Mouse (Mus musculus): Measurements from ENCODE around the gene Ankrd13b. TPM values are rescaled to one million over a fixed set of nuclear protein-coding genes. Genes with fewer than 3 reads are reported as not detected.

The Ankrd13b gene
- 1 to 10 TPM; 1.8 to 2.6 TPM for total RNA-seq (2023)

DNA sequence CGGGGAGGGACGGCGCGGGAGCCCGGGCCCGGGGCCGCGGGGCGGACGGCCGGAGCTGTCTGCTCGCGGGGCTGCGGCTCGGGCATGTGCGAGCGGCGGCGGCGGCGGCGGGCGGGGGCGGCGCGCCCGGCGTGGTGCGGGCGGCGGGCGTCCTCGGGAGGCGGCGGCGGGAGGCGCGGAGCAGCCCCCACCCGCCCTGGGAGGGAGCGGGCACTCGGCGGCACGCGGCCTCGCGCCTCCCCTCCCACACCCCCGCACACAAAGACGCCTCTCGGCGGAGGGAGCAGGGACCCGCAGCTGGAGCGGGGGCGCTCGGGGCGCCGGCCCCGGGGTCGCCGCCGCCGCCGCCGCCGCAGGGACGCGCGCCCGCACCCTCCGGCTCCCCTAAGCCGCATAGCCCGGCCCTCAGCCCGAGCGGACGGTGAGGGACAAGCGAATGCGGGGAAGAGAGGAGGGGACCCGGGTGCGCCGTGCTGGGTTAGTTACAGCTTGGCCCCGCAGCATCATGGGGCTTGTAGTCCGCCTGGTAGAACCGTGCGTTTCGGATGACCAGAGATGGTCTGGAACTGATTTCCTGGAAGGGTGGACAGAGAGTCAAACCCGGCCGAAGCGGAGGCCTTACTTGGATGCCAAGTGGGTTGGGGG, at the start of gene Ankrd13b:
Gene Ankrd13b, minus strand, starts transcription at position 88 of the 645 bp plus-strand sequence.

GRCm38 (mm10) chr11:77519043-77519442, 29.6 kb upstream of the Ankrd13b start, which contains the start of gene Gm10392:
Gene Gm10392 (minus strand): TSS chr11:77519198.

GRCm38 (mm10) chr11:77515637-77516552, 26.4 kb upstream of the Ankrd13b start, which contains the start of gene Trp53i13:
Gene Trp53i13 (minus strand): TSS chr11:77515980.

DNA sequence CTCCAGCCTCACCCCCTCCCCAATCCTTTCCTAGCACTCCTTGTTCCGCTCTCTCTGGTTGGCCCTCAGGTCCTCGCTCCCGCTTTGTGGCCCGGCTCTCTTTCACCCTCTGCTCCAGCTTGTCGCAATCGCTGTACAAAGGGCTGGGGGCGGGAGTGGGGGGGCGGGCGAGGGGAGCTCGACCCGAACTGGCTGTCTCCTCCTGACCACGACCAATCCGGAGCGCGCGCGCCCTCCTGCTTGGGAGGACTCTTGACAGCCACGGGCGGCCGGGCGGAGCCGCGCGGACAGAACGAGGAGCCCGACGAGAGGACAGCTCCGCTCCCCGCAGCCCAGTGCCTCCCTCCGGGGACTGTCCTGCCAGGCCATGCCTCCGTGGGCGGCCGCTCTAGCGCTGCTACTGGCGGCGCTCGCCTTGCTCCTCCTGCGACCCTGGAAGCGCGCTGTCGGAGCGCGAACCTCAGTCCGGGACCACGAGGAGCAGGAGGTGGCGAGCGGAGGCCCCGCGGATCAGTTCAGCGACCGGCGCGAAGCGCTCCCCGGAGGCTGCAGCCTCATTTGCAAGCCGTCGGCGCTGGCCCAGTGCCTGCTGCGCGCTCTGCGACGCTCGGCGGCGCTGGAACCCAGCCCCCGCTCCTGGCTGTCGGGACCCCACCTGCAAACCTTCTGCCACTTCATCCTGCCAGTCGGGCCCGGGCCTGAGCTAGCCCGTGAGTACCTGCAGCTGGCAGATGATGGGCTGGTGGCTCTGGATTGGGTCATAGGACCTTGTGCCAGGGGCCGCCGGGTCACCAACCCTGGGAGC, 25.6 kb upstream of the Ankrd13b start, which contains the start of gene Abhd15:
Gene Abhd15, plus strand, starts transcription at position 290 of the 805 bp plus-strand sequence.

GRCm38 (mm10) chr11:77493512-77494343, 4.2 kb upstream of the Ankrd13b start, which contains the start of gene Git1:
Gene Git1 (plus strand): TSS chr11:77493562.

DNA sequence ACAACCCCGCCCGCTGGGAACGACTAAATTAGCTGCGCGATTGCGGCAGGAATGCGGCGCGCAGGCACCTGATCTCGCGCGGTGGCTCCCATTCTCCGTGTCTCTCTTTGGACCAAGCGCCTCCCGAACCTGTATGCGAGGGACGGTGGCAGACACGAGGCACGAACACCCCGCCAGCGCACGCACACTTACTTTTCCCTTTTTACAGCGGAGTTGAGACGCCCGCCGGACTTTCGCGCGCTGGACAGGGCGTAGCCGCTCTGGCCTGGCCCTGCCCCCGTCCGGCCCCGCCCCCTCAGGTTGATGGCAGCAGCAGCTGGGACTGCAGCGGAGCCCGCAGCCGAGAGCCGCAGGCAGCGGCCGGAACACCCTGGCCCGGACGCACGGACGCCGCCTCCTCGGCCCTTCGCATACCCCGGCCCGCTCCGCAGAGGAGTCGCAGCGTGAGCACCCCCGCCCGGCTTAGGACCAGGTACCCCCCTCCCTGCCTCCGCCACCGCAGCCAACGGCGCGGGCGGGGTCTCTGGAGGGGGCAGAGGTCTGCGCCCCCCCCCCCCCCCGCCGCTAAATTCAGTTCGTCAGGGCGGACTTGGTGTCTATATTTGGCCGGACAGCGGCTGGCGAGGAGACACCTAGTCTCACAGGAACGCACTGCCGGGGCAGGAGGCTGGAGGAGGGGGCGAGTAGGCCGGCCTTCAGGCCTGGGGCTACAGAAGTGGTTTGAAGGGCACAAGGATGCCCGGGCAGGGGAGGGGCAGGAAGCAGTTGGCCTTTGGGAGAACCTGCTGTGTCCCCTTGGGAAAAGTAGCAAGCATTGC, 27.0 kb downstream of the Ankrd13b start, which contains the start of gene Coro6:
Gene Coro6, plus strand, starts transcription at position 129 of the 818 bp plus-strand sequence.

Other genes with a start within 250 kb of the Ankrd13b start
- under 1 TPM; 0.18 to 0.42 TPM for gene Coro6, start 27.3 kb downstream of the Ankrd13b start, total RNA-seq (2023)
- gene Git1, start 3.9 kb upstream of the Ankrd13b start, total RNA-seq (2023): 10 to 100 TPM; 26.7 to 29.3 TPM
- gene Abhd15, start 25.4 kb upstream of the Ankrd13b start, total RNA-seq (2023): 10 to 100 TPM; 13.0 to 14.1 TPM
- gene Trp53i13, start 26.3 kb upstream of the Ankrd13b start, total RNA-seq (2023): 10 to 100 TPM in 1 of 2 experiments, 1 to 10 TPM in 1; 9.7 to 12.4 TPM
- under 1 TPM; 0.39 to 0.99 TPM for gene Gm10392, start 29.5 kb upstream of the Ankrd13b start, total RNA-seq (2023)
- 10 to 100 TPM; 35.5 to 40.3 TPM for gene Taok1, start 118.1 kb upstream of the Ankrd13b start, total RNA-seq (2023)
- 10 to 100 TPM; 78.0 to 96.1 TPM for gene Nufip2, start 196.5 kb upstream of the Ankrd13b start, total RNA-seq (2023)
- gene Cryba1, start 235.6 kb upstream of the Ankrd13b start, total RNA-seq (2023): not detected